Mouse (Mus musculus): ENCODE measurements around the gene Klf12.

DNA sequence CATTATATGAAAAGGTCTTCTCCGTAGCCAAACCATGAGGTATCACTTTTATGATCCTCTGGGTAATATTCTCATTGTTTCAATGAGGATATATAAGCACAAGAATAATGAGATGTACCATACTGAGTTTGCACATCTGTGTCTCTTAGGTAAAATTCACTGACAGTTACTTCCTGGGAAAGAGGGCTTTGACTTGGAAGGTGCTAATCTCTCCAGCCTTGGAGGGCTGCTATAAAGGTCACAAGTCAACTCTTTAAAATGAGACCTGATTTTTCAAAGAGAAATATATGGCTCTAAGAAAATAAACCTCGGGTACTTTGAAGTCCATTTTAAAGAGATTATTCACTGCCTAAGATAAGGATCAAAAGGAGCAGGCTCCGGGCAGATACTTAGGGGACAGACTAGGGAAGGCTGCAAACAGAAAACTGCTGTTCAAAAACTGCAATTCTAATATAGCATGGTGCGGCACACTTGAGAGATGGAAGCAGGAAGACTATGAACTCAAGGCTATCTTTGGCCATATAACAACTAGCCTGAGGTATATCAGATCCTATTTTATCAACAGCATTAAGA, 69.2 kb downstream of the Klf12 start:
- TF ChIP-seq CTCF (IDR thresholded peaks at IDR 0.05; ENCODE audit: borderline replicate concordance, control insufficient read depth, extremely low read depth, insufficient read depth, low read length, poor library complexity) (no peak), POLR2A (IDR thresholded peaks at IDR 0.05; ENCODE audit: control insufficient read depth, extremely low read depth, insufficient read depth, low read length, poor library complexity) (no peak)

Data from thymus, adult 2 months (tissue).